Mouse (Mus musculus) heart, embryonic 14.5 days (tissue): ENCODE results near the gene Ptgir. TPM values are rescaled to one million over a fixed set of nuclear protein-coding genes. Genes with fewer than 3 reads are reported as not detected.
A peak's percentile ranks its signal among the peaks of the same experiment; 100 is the strongest.

Source experiments
- ATAC-seq: fragments of 200-750 bp; cut with Nextera tagmentation; 2 replicates; pipeline ENCODE4 v1.8.0; 2017; ENCODE audit warnings: low read depth, moderate TSS enrichment; ENCODE audit not compliant: insufficient number of reproducible peaks, insufficient read depth, low FRiP score
- H3K27ac ChIP-seq, 2 experiments: fragments of 200-500 bp in 1 of 2; fragments of 300-500 bp in 1 of 2; sonication (generic) in 1 of 2; replicated peaks in 1 of 2; 2 replicates each; pipeline ENCODE4 v1.5.1; 2012 to 2014; ENCODE audit warnings: low read depth in 2 of 2, low read length in 2 of 2, control low read depth in 1 of 2, mild to moderate bottlenecking in 1 of 2, mixed read lengths in 1 of 2; ENCODE audit not compliant: control insufficient read depth in 1 of 2, insufficient read depth in 1 of 2
- H3K27me3 ChIP-seq: fragments of 300-500 bp; sonication (generic); 2 replicates; pipeline ENCODE4 v1.6.1; 2014; ENCODE audit warnings: mild to moderate bottlenecking, low read length, control low read depth; ENCODE audit not compliant: control insufficient read depth, insufficient read depth
- H3K36me3 ChIP-seq: fragments of 300-500 bp; sonication (generic); 2 replicates; pipeline ENCODE4 v1.6.1; 2014; ENCODE audit warnings: mild to moderate bottlenecking, control low read depth, low read length, mixed read lengths; ENCODE audit not compliant: control insufficient read depth, insufficient read depth
- H3K4me1 ChIP-seq, 2 experiments: fragments of 200-500 bp in 1 of 2; fragments of 300-500 bp in 1 of 2; sonication (generic) in 1 of 2; 2 replicates each; pipeline ENCODE4 v1.6.1; 2012 to 2014; ENCODE audit warnings: low read length in 2 of 2, control low read depth in 1 of 2, mixed read lengths in 1 of 2; ENCODE audit not compliant: control insufficient read depth in 2 of 2, insufficient read depth in 2 of 2
- H3K4me2 ChIP-seq: fragments of 300-500 bp; sonication (generic); 2 replicates; pipeline ENCODE4 v1.6.1; 2014; ENCODE audit warnings: mild to moderate bottlenecking, low read length
- H3K4me3 ChIP-seq, 2 experiments: fragments of 200-500 bp in 1 of 2; fragments of 300-500 bp in 1 of 2; sonication (generic) in 1 of 2; 2 replicates each; pipeline ENCODE4 v1.5.1; 2012 to 2014; ENCODE audit warnings: low read length in 2 of 2, mild to moderate bottlenecking in 2 of 2, control low read depth in 1 of 2, low read depth in 1 of 2, moderate library complexity in 1 of 2; ENCODE audit not compliant: control insufficient read depth in 1 of 2, insufficient read depth in 1 of 2
- H3K9ac ChIP-seq: fragments of 300-500 bp; sonication (generic); 2 replicates; pipeline ENCODE4 v1.6.1; 2014; ENCODE audit warnings: mild to moderate bottlenecking, low read length
- H3K9me3 ChIP-seq: fragments of 300-500 bp; sonication (generic); 2 replicates; pipeline ENCODE4 v1.6.1; 2016; ENCODE audit warnings: low read length, control low read depth; ENCODE audit not compliant: control insufficient read depth
- WGBS: fragments of 180-500 bp; shearing (Covaris S2); extraction: QIAGEN DNeasy Blood & Tissue Kit; methylation state at CpG from one replicate; pipeline ENCODE4 v1.1.7; 2014; 5-methylcytosine and 5-hydroxymethylcytosine counted together
- polyA plus RNA-seq: library from polyadenylated mRNA; unstranded; fragments of >200 nt; fragmentation: Nextera tagmentation; extraction: Ambion mirVana; gene quantifications from 2 replicates; pipeline ENCODE4 v1.2.1, GENCODE M21; 2014

Ptgir gene
- polyA plus RNA-seq, 1 experiment from 2014 or later, result 0.38 TPM

DNA sequence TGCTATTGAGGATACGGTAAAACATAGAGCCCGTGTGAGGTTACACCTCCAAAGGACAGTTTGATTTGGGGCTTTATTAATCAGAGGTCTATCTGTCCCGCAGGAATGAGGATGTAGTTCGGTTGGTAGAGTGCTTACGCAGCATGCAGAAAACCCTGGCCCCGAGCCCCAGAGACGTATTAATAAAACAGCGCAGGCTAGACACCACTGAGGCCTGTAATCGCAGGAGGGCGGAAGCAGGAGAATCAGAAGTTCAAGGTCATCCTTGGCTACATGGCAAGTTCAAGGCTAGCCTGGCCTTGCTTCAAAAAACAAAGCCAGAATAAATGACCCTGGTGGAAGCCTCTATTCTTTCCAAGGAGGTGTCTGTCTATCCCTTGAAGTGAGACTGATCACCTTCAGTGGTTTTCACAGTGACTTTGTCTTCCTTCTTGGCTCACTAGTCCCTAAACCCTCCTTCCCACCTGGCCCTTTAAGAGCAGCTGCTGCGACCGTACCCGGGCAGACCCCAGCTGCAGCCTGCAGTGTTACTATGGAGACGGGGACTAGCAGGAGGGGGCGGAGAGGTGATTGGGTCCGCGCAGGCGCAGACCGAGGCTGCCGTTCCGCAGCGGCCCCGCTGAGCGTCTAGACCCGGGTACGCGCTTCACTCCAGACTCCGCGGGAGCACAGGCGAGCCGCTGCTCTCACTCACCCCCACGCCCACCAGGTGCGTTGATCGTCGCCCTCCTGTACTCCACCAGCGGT, 37.9 kb downstream of the Ptgir start, which contains the start of gene Pnmal2:
Gene Pnmal2, plus strand, starts transcription at position 622 of the 747 bp plus-strand sequence.
- peak within 1 kb of the TSS; percentile 94 for H3K4me2 ChIP-seq
- peak within 1 kb of the TSS; percentile 82 for H3K9ac ChIP-seq
- H3K27ac ChIP-seq, result no peak within 1 kb of the TSS
- H3K4me1 ChIP-seq, result peaks cover 35 to 49% of the 10 kb centered on the region in 2 experiments
- peaks cover 36% of the 10 kb centered on the region for H3K27me3 ChIP-seq
- H3K36me3 ChIP-seq, result no peaks in the 10 kb centered on the region
- 18% methylated on average over 36 of the region's 36 CpGs for WGBS
- no peaks in the 10 kb centered on the region for H3K9me3 ChIP-seq
- H3K4me3 ChIP-seq, result peak within 1 kb of the TSS; percentile 53 to 63
- ATAC-seq, result peak; percentile 79

DNA sequence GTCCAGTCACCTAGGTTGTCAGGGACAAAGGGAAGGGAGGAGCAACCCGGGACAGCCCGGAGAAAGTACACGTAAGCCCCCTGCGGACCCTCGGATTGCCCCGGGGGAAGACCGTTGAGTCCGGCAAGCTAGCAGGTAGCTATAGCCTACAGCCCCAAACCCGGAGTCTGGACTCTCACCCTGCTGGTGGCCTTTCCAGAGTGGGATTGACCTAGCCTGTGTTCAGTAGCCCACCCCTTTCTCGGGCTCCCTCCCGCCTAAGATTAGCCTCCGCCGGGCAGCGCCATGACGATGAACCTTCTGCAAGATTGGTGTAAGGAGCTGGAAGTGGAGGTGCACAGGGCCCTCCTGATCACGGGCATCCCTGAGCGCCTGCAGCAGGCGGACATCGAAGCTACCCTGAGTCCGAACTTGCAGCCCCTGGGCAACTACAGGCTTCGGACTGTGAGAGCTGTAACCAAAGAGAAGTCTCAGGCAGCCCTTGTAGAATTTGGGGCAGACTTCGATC, 38.6 kb downstream of the Ptgir start:
- no peak for ATAC-seq
- H3K9me3 ChIP-seq, result no peaks in the 10 kb centered on the region
- no peak overlapping the region for H3K27ac ChIP-seq
- peaks cover 34 to 51% of the 10 kb centered on the region in 2 experiments for H3K4me1 ChIP-seq
- H3K9ac ChIP-seq, result peak overlapping the region; percentile 82
- peaks cover 42% of the 10 kb centered on the region for H3K27me3 ChIP-seq
- H3K36me3 ChIP-seq, result no peaks in the 10 kb centered on the region
- 2% methylated on average over 22 of the region's 22 CpGs for WGBS
- H3K4me2 ChIP-seq, result peak overlapping the region; percentile 94
- peak overlapping the region; percentile 53 to 63 for H3K4me3 ChIP-seq

GRCm38 (mm10) chr7:16945419-16945818, 39.1 kb downstream of the Ptgir start:
- H3K9ac ChIP-seq, result no peak overlapping the region
- no peak for ATAC-seq
- H3K4me1 ChIP-seq, result peaks cover 29 to 48% of the 10 kb centered on the region in 2 experiments
- no peaks in the 10 kb centered on the region for H3K9me3 ChIP-seq
- no peaks in the 10 kb centered on the region for H3K36me3 ChIP-seq
- H3K27ac ChIP-seq, result no peak overlapping the region
- H3K4me3 ChIP-seq, result peak overlapping the region in 1 of 2 experiments; percentile 63; a peak in 2 of 4 replicates
- H3K4me2 ChIP-seq, result peak overlapping the region; percentile 94
- 12% methylated on average over 17 of the region's 17 CpGs for WGBS
- peaks cover 42% of the 10 kb centered on the region for H3K27me3 ChIP-seq

GRCm38 (mm10) chr7:16946441-16947348, 40.4 kb downstream of the Ptgir start:
- Histone ChIP-seq H3K27me3 (peaks cover 42% of the 10 kb centered on the region), H3K9me3 (no peaks in the 10 kb centered on the region), H3K4me3 (peak overlapping the region; percentile 34 to 43), H3K36me3 (no peaks in the 10 kb centered on the region), H3K4me1 (peaks cover 29 to 43% of the 10 kb centered on the region in 2 experiments), H3K9ac (peak overlapping the region; percentile 57), H3K27ac (no peak overlapping the region), H3K4me2 (peak overlapping the region; percentile 77)
- whole genome bisulfite sequencing, result 4% methylated on average over 52 of the region's 53 CpGs
- no peak for ATAC-seq

DNA sequence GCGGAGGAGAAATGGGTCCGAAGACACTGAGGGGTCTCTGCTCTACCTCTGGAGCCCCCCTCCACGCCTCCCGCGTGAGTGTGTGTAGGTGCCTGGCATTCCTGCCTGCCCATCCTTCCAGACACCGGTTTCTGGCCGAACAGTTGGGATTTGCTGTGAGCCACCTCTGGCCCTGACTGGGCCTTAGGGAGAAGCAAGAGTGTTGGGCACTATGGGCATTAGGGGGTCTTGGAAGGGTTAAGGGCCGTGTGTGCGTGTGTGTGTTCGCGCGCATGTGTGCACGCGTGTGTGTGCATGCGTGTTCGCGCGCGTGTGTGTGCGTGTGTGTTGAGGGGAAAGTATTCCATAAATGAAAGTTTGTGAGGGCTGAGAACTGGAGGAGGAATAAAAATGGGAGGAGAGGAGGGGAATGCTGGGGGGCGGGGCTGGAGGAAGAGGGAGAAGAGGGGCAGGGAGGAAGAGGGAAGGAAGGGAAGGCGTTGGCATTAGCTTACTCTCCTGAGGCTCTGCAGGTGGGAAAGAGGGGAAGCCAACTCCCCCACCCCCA, 41.1 kb downstream of the Ptgir start:
- Histone ChIP-seq H3K27me3 (peaks cover 42% of the 10 kb centered on the region), H3K9ac (peak overlapping the region; percentile 57; the same call in 1 of the 2 replicates), H3K4me3 (peak overlapping the region; percentile 34 to 43), H3K4me1 (peaks cover 29 to 43% of the 10 kb centered on the region in 2 experiments), H3K27ac (no peak overlapping the region), H3K4me2 (peak overlapping the region; percentile 77), H3K36me3 (no peaks in the 10 kb centered on the region), H3K9me3 (no peaks in the 10 kb centered on the region)
- no peak for ATAC-seq
- WGBS, result 20% methylated on average over 22 of the region's 22 CpGs

DNA sequence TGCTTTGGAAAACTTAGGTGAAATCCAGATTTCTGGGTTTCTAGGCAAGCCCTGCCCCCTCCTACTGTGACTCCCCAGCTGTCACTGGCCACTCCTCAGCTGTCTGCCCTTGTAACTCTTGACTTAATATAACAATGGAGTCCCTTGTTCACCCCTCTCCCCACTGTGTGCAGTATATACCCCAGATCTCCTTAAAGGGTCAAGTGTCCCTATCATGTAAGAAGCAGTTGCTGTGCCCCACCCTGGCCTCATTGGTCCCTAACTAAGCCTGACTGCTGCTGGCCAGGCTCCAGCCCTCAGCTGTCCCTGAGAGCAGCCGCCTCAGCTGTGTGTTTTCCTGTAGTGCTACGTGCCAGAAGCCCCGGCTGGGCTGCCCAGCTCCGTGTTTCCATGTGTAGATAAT, 41.7 kb downstream of the Ptgir start:
- H3K27me3 ChIP-seq, result peaks cover 42% of the 10 kb centered on the region

DNA sequence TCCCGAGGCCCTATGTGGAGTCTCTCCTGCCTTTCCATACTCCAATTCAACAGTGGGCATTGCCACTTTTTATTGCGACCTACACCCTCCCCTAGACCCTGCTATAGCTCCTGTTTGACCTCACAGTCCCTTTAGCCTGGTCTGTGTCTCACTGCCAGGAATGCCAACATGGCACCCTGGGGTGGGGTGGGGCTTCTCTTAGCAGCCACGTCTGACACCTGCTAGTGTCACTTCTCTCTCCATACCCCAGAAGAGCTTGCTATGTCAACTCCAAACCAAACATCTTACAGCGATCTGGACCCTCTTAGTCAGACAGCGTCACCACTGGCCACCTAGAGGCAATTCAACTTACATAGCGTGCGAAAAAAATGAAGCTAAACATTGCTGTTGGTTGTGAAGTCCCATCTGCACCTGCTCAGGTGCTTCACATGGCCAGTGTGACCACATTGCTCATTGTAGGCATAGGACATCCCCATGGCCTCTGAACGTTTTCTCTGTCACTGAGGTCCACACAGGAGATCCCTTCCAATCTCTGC, 42.7 kb downstream of the Ptgir start:
- H3K4me1 ChIP-seq, result peaks cover 28 to 42% of the 10 kb centered on the region in 2 experiments
- ATAC-seq, result no peak

More for the DNA sequence above, 41.7 kb downstream of the Ptgir start:
- H3K9ac ChIP-seq, result no peak overlapping the region
- peak overlapping the region; percentile 77 for H3K4me2 ChIP-seq
- no peaks in the 10 kb centered on the region for H3K9me3 ChIP-seq
- H3K4me1 ChIP-seq, result peaks cover 29 to 43% of the 10 kb centered on the region in 2 experiments
- H3K27ac ChIP-seq, result peak overlapping the region in 1 of 2 experiments; percentile 57; a peak in 1 of 4 replicates
- ATAC-seq, result no peak
- no peaks in the 10 kb centered on the region for H3K36me3 ChIP-seq
- 0% methylated on average over 4 of the region's 4 CpGs for WGBS
- no peak overlapping the region; a peak in 1 of 4 replicates for H3K4me3 ChIP-seq

More for the DNA sequence above, 42.7 kb downstream of the Ptgir start:
- Histone ChIP-seq H3K4me2 (no peak overlapping the region), H3K27me3 (peaks cover 42% of the 10 kb centered on the region), H3K36me3 (no peaks in the 10 kb centered on the region), H3K27ac (no peak overlapping the region), H3K4me3 (no peak overlapping the region), H3K9me3 (no peaks in the 10 kb centered on the region), H3K9ac (no peak overlapping the region)
- 70% methylated on average over 8 of the region's 8 CpGs for WGBS
